Mouse (Mus musculus) testis, adult 2 months (tissue): ENCODE measurements around the gene Clic1.
A peak's percentile ranks its signal among the peaks of the same experiment; 100 is the strongest.

Source experiments
- CTCF ChIP-seq: fragments of 200-500 bp; IDR thresholded peaks from 2 replicates; pipeline ENCODE4 v1.5.1; 2012; ENCODE audit warnings: low read depth, mild to moderate bottlenecking, inconsistent platforms, low read length, moderate library complexity; ENCODE audit not compliant: control insufficient read depth, insufficient read depth, insufficient replicate concordance
- POLR2A ChIP-seq: fragments of 200-500 bp; IDR thresholded peaks from 2 replicates; pipeline ENCODE4 v1.6.1; 2012; ENCODE audit warnings: low read depth, mild to moderate bottlenecking, inconsistent platforms, low read length, moderate library complexity; ENCODE audit not compliant: control insufficient read depth

- TF ChIP-seq POLR2A (no peak), CTCF (peak; percentile 35; the same call in 1 of the 2 replicates)
Measured at GRCm38 (mm10) chr17:35105740-35106389, 56.1 kb downstream of the Clic1 start.
